Mouse (Mus musculus) megakaryocyte, embryonic 14.5 days (primary cell): ENCODE data around the gene 9530003J23Rik. TPM values are rescaled to one million over a fixed set of nuclear protein-coding genes. Genes with fewer than 3 reads are reported as not detected.
"Not testable (repeated sequence)": the region's sequence is repeated elsewhere in the genome, so short reads cannot be mapped to it uniquely, and the experiment has no call there.

ENCODE experiments used
- H3K27me3 ChIP-seq: replicated peaks from 2 replicates; pipeline ENCODE3; 2012; ENCODE audit warnings: inconsistent platforms
- H3K36me3 ChIP-seq: replicated peaks from 2 replicates; pipeline ENCODE3; 2012; ENCODE audit warnings: low read length, inconsistent platforms, mixed read lengths
- H3K4me1 ChIP-seq: 2 replicates; pipeline ENCODE4 v1.6.1; 2012; ENCODE audit warnings: inconsistent platforms
- H3K4me3 ChIP-seq: replicated peaks from 2 replicates; pipeline ENCODE3; 2012; ENCODE audit warnings: moderate library complexity, mild to moderate bottlenecking, inconsistent platforms
- H3K9me3 ChIP-seq: 2 replicates; pipeline ENCODE4 v1.6.1; 2012; ENCODE audit warnings: inconsistent platforms
- FLI1 ChIP-seq: IDR thresholded peaks from 2 replicates; pipeline ENCODE4 v1.6.1; 2012; ENCODE audit warnings: low read length, inconsistent platforms, mixed read lengths
- GATA1 ChIP-seq: IDR thresholded peaks from 3 replicates; pipeline ENCODE4 v1.6.1; 2012; ENCODE audit warnings: mixed read lengths, low read length, inconsistent platforms, borderline replicate concordance
- polyA plus RNA-seq: library from polyadenylated mRNA; stranded (reverse); fragments of >175 nt; gene quantifications from 2 replicates; pipeline ENCODE4 v1.2.3, GENCODE M21; 2012; ENCODE audit warnings: low replicate concordance; ENCODE audit not compliant: insufficient read depth

Gene 9530003J23Rik
- polyA plus RNA-seq: not detected in 2 replicates

DNA sequence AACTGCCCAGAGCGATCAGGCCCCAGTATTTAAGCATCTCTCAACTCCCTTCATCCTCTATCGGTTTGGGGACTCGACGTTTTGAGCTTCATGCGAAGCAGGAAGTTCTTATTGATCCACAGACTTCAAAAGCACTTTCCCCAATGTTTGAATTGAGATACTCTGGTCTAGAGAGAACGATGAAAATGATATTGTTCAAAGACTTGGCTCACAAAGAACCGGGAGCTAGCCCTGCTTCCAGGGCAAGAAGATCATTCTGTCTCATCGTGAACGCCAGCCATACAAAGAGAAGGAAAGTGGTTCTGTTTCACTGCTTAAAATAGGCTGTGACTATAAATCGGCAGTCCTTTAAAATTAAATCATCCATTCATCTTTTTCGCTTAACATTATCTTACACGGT lies at the start of gene 9530003J23Rik:
TSS of gene 9530003J23Rik (minus strand) at position 101 of the 400 bp plus-strand sequence.
- Histone ChIP-seq H3K9me3 (peaks cover 10% of the 10 kb centered on the region; the same call in 1 of the 2 replicates), H3K4me1 (no peaks in the 10 kb centered on the region), H3K27me3 (peaks cover 16% of the 10 kb centered on the region), H3K36me3 (no peaks in the 10 kb centered on the region), H3K4me3 (no peak within 1 kb of the TSS)
- TF ChIP-seq GATA1 (no peak), FLI1 (no peak)

- peaks cover 2% of the 10 kb centered on the region for H3K27me3 ChIP-seq
- no peak overlapping the region for H3K4me3 ChIP-seq
- TF ChIP-seq FLI1: no peak
- no peak for TF ChIP-seq GATA1
- H3K4me1 ChIP-seq: peaks cover 59% of the 10 kb centered on the region
- no peaks in the 10 kb centered on the region for H3K36me3 ChIP-seq
- no peaks in the 10 kb centered on the region for H3K9me3 ChIP-seq
Measured at GRCm38 (mm10) chr10:117287226-117287850, 48.8 kb upstream of the 9530003J23Rik start.

GRCm38 (mm10) chr10:117286366-117286970 lies 48.0 kb upstream of the 9530003J23Rik start:
- TF ChIP-seq GATA1: no peak
- TF ChIP-seq FLI1: no peak
- Histone ChIP-seq H3K36me3 (no peaks in the 10 kb centered on the region), H3K27me3 (peaks cover 2% of the 10 kb centered on the region)

DNA sequence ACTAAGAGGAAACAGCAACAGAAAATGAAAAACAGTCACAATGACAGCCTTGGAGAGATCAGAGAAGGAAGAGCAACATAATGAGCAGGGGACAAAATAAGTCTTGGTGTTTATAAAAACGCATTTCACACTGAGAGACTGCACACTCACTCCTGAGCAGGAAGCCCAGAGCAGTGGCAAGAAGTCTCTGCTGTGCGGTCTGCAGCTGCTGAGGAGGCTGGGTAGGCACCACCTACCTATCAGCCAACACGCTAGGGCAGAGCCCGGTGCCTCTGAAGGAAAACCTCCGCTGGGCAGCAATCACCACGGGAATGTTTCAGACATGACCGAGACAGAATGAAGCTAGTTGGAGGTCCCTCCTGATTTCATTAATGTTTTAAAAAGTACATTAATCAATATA lies 47.1 kb upstream of the 9530003J23Rik start:
- not testable (repeated sequence) for H3K4me3 ChIP-seq, H3K36me3 ChIP-seq, H3K27me3 ChIP-seq, H3K9me3 ChIP-seq
- H3K4me1 ChIP-seq: peaks cover 71% of the 10 kb centered on the region

More at GRCm38 (mm10) chr10:117286366-117286970, 48.0 kb upstream of the 9530003J23Rik start:
- peaks cover 62% of the 10 kb centered on the region for H3K4me1 ChIP-seq
- H3K4me3 ChIP-seq: no peak overlapping the region
- no peaks in the 10 kb centered on the region for H3K9me3 ChIP-seq

GRCm38 (mm10) chr10:117284578-117285520 lies 46.3 kb upstream of the 9530003J23Rik start:
- Histone ChIP-seq H3K27me3 (no peaks in the 10 kb centered on the region), H3K9me3 (no peaks in the 10 kb centered on the region), H3K4me1 (peaks cover 78% of the 10 kb centered on the region), H3K4me3 (peak overlapping the region; percentile 77), H3K36me3 (peaks cover 7% of the 10 kb centered on the region)
- TF ChIP-seq FLI1 (no peak), GATA1 (no peak)

DNA sequence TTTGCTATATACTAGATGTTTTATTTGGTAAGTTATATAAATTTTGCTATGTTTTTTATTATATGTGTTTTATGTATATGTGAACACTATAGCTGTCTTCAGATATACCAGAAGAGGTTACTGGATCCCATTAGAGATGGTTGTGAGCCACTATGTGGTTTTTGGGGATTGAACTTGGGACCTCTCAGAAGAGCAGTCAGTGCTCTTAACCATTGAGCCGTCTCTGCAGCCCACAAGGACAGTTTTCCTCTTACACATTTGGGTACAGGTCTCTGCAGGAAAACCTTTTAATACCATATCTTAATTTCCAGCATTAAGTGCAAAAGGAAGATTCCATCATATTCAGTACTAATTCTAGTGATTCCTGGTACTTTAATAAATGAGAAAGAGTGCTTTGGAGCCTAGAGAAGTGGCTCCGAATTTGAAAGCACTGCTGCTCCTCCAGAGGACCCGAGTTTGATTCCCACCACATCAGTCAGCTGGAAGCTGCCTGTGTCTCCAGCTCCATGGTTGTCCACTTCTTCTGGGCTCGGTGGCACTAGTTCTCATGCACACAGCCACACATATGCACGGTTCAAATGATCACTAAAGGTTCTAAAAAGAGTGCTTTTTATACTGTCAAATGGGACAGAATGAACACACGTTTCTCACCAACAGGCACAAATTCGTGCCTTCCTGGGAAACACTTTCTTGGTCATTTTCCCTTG lies 45.5 kb upstream of the 9530003J23Rik start:
- Histone ChIP-seq H3K36me3 (peaks cover 12% of the 10 kb centered on the region), H3K4me1 (peaks cover 78% of the 10 kb centered on the region), H3K27me3 (no peaks in the 10 kb centered on the region), H3K4me3 (no peak overlapping the region), H3K9me3 (no peaks in the 10 kb centered on the region)
- no peak for TF ChIP-seq FLI1
- no peak for TF ChIP-seq GATA1

DNA sequence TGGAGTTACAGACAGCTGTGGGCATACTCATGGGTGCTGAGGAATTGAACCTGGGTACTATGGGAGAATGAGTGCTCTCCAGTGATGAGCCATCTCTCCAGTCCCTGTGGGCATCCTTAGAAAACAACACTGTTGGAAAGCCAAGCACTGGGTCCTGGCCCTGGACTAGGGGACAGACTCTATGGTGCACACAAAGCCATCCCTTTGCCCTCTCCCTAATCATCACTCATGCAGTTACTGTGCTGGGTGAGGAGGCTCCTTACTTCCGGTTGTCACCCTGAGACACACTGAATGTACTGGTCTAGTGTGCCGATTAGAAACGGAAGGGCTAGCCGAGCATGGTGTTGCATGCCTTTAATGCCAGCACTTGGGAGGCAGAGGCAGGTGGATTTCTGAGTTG lies 44.7 kb upstream of the 9530003J23Rik start:
- H3K9me3 ChIP-seq, H3K27me3 ChIP-seq: not testable (repeated sequence)
- H3K36me3 ChIP-seq: peaks cover 18% of the 10 kb centered on the region
- peaks cover 73% of the 10 kb centered on the region for H3K4me1 ChIP-seq
- H3K4me3 ChIP-seq: peak overlapping the region; percentile 20

DNA sequence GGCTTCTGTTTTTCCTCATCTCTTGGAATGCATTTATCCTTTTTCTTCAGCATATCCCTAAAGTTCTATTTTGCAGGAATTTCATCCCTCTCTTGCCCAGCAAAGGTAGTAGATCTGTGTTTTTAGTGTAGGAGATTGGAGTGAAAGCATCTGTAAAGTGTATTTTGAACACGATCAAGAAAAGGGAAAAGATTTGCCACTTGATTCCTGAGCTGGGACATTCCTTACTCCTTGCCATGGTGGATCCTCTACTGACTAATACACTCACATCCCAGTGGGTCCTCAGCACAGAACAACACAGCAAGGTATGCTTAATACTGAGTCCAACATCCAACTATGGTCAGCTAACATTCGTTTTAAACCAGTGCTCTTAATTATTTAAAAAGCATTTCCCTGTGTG lies 44.0 kb upstream of the 9530003J23Rik start:
- H3K4me3 ChIP-seq: peak overlapping the region; percentile 89
- no peaks in the 10 kb centered on the region for H3K9me3 ChIP-seq
- no peak for TF ChIP-seq GATA1
- TF ChIP-seq FLI1: no peak
- H3K4me1 ChIP-seq: peaks cover 74% of the 10 kb centered on the region
- no peaks in the 10 kb centered on the region for H3K27me3 ChIP-seq
- peaks cover 24% of the 10 kb centered on the region for H3K36me3 ChIP-seq

GRCm38 (mm10) chr10:117282049-117282448 lies 43.5 kb upstream of the 9530003J23Rik start, which contains the start of gene Lyz2:
TSS of gene Lyz2 (minus strand) at chr10:117282321.
- no peaks in the 10 kb centered on the region for H3K27me3 ChIP-seq
- peaks cover 26% of the 10 kb centered on the region for H3K36me3 ChIP-seq
- H3K9me3 ChIP-seq: no peaks in the 10 kb centered on the region
- peak within 1 kb of the TSS; percentile 89 for H3K4me3 ChIP-seq
- TF ChIP-seq GATA1 (no peak), FLI1 (no peak)
- peaks cover 73% of the 10 kb centered on the region for H3K4me1 ChIP-seq
